Mouse (Mus musculus) liver, embryonic 14.5 days (tissue): Measurements from ENCODE around the gene Fer.

Experiments used
- CTCF ChIP-seq: IDR thresholded peaks from 2 replicates; pipeline ENCODE4 v1.5.1; 2016; ENCODE audit warnings: antibody characterized with exemption, low read depth, control low read depth
- EP300 ChIP-seq: IDR thresholded peaks from 2 replicates; pipeline ENCODE4 v1.6.1; 2016; ENCODE audit warnings: antibody characterized with exemption, low read depth

GRCm38 (mm10) chr17:63997643-63998042 is 134.8 kb downstream of the Fer start:
- TF ChIP-seq EP300: no peak
- no peak for TF ChIP-seq CTCF
